Mouse (Mus musculus): ENCODE results near the gene Prdm16.

The Prdm16 gene

GRCm38 (mm10) chr4:154371542-154372247 is 265.0 kb downstream of the Prdm16 start:
- no peak for DNase-seq

DNA sequence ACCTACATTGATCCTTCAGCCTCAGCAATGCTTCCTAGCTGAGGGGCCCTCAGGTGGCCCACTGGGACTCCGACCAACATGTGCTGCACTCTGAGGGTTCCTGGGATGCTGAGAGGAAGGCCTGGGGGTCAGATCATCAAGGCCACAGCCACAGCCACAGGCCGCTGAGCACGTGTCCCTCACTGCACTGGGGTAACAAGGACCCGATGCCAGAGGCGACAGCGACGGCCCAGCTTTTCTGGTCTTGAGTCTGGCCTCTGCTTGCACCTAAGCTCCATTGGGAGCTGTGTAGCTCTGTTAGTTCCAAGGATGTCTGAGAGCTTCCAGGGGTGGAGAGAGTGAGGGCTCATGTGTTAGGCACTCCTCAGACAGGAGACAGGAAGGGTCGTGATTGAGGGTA is 265.8 kb downstream of the Prdm16 start:
- DNase-seq = no peak

- DNase-seq = no peak
Observed at GRCm38 (mm10) chr4:154369089-154369488, 267.6 kb downstream of the Prdm16 start.

DNA sequence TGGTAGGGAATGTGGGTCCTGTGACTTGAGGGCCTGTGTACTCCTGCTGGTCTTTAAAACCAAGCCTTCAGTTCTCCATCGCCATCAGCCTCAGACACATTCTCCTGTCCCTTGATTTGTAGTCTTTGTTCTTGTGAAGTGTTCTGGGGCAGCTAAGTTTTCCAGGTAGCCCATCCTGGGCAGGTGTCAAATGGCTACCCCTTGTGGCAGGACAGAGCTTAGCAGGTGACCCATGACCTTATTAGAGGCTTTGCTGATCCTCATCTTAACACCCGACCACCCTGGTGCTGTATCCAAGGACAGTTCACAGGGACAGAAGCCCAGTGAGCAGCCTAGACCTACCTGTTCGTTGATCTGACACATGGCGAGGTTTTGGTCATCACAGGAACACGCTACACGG is 269.8 kb downstream of the Prdm16 start:
- DNase-seq = no peak

GRCm38 (mm10) chr4:154364752-154365151 is 271.9 kb downstream of the Prdm16 start:
- DNase-seq = no peak

DNA sequence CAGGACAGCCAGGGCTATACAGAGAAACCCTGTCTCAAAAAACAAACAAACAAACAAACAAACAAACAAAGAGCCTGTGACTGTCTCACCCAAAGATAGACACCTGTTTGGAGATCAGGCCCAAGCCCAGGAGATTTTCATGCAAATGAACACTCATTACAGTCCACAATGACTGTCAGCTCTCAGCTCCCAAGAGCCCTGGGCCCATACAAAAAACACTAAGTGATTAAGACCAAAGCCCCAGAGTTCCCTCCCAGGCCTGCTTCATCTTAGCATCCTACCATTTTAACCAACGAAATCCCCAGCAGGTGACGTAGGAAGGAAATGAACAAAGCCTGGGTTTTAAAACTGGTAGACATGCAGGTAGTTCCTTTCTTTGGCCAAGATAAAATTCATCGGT is 275.8 kb downstream of the Prdm16 start:
- no peak for DNase-seq

GRCm38 (mm10) chr4:154360441-154360840 is 276.2 kb downstream of the Prdm16 start:
- no peak for DNase-seq

DNA sequence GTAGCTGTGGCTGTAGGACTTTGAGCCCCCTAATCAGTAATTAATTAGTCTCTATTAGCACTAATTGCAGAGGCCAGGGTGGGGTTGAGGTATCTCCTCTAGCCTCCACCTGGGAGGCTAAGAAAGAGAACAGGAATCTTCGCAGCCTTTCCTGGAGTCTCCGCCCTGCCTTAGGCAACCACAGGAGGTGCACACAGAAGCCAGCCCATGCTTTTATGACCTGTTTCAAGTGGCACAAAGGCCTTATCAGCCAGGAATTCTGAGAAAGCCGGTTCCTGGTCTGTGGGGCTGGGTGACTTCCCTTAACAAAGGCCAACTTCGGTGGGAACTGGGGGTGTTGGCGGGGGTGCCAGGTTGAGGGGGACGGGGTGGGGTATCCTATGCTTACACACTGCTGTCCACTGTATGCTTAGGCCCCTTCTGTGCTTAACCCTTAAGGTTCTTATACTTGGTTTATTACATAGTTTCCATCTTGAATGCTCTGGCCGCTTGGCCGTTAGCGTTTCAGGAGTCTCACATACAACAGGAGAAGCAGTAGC is 276.8 kb downstream of the Prdm16 start:
- DNase-seq = no peak

DNA sequence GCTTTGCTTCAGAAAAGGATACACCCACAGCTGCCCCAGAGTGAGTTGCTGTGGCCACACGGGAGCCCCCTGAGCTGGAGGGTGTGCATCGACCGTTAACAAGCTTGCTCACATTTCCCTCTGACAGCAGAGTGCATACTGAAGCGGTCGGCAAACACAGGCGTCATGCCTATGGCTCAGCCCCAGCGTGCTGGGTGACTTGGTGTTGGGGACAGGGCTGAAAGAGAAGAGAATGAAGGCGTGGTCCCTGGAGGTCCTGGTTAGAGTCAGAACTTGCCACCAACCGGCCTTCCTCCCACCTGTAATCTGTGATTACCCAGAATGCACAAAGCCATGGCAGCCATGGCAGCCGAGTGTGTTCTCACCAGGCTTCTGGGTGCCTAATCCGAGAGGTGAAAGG is 277.9 kb downstream of the Prdm16 start:
- DNase-seq = no peak

- no peak for DNase-seq
Observed at GRCm38 (mm10) chr4:154358370-154358769, 278.3 kb downstream of the Prdm16 start.

GRCm38 (mm10) chr4:154355408-154355807 is 281.3 kb downstream of the Prdm16 start:
- DNase-seq = no peak

DNA sequence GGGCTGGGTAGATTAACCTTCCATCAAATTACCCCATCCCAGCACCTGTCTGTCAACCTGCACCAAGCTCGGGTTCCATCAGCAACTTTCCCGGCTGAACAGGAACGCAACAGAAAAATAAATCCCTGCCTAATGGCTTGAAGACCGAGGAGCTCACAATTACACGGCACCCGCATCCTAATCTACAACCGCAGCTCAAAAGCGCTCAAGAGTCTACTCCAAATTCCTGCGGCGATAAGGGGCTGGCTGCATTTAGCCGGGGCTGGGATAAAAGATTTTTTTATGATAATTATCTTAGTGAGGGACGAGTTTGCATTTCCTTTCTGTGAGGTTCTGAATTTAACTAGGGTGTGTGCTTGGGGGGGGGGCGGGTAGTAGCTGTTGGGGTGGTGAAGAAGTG is 284.4 kb downstream of the Prdm16 start:
- no peak for DNase-seq

DNA sequence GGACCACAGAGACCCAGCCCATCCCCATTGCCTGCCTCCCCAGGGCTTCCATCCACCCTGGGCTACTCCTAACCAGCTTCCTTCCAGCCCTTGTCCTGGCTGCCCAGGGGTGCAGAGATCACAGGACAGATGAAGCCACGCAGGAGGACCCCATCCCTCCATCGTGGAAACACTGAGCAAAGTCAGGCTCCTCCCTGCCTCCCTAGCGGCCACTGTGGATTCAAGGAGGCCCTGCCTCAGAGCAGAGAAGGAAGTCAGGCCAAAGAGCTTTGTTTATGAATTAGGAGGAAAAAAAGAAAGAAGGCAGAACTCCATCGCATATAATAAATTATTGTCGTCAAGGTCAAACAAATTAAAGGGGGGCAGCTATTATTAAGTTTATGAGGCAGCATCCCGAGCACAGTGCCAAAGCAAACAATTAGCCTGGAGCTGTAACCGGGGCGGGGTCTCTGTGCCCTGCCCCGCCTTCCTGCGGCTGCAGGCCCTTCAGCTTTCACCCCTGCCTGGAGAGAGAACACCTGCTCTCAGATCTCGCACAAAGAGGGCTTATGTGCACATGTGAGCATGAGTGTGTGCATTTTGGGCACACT is 288.4 kb downstream of the Prdm16 start:
- no peak for DNase-seq

GRCm38 (mm10) chr4:154346731-154347522 is 289.7 kb downstream of the Prdm16 start:
- DNase-seq = no peak

GRCm38 (mm10) chr4:154336650-154337049 is 300.0 kb downstream of the Prdm16 start:
- DNase-seq = no peak

DNA sequence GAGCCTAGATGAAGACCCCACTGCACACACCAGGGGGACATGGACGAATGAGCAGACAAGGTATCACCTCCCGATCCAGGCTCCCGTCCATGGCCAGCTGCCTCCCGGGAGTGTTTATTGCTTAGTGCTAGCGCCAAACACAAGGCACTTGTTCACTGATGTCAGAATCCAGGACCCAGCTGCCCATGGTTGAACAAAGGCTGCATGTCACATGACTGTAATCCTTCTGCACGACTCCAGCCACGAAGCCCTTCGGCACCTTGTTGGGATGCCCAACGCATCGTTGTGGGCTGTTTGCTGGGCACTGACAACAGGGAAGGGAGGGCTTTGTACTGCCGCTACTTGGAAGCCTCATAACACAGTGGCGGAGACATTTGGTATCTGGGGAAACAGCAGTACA is 300.9 kb downstream of the Prdm16 start, which contains the start of gene B230104I21Rik:
Gene B230104I21Rik, plus strand, starts transcription at position 367 of the 400 bp plus-strand sequence.
- DNase-seq = peak; percentile 10

DNA sequence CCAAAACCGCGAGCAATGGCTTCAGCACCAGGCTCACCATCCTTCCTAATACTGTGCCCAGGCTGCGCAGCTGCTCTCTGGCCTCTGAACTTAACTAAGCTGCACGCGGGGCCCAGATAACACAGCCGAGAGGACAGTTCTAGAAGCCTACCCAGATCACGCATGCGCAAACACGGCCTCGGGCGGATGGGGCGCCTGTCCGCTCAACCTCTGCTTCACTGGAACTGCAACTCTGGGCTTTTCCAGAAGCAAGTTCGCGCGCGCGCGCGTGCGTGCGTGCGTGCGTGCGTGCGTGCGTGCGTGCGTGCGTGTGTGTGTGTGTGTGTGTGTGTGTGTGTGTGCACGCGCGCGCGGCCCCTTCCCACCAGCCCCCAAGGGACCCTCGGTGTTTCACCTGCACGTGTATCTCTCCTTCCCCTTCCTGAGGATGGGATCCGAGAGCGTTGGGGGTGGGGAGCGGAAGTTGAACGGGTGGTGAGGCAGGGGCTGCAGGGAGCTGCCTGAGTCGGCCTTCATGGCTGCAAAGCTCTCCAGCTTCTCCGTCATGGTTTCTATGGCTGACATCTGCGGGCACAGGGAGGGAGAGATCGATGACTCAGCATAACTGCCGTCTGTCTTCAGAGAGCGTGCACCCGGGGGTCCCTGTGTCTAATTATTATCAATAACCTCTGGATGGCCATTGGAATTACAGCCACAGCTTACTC is 301.8 kb downstream of the Prdm16 start:
- peak; percentile 45 for DNase-seq

DNA sequence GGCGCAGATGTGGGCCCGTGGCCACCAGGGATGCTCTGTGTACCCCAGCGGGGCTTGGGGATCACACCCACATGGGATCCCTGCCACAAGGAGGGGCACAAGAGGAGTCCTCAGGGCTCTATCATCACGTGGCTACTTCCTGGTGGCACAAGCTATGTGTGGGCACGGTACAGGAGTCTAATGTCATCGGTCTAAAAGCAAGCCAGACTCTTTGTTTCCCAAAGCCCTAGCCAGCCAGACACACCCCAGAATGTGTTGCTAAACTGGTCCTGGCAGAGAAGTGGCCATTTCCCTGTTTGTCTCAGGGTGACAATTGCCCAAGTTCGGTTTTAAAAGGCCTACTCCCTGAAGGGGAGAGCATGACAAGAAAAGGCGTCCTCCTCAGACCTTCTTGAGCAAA is 303.4 kb downstream of the Prdm16 start:
- DNase-seq = no peak

GRCm38 (mm10) chr4:154331271-154331670 is 305.4 kb downstream of the Prdm16 start:
- no peak for DNase-seq

DNA sequence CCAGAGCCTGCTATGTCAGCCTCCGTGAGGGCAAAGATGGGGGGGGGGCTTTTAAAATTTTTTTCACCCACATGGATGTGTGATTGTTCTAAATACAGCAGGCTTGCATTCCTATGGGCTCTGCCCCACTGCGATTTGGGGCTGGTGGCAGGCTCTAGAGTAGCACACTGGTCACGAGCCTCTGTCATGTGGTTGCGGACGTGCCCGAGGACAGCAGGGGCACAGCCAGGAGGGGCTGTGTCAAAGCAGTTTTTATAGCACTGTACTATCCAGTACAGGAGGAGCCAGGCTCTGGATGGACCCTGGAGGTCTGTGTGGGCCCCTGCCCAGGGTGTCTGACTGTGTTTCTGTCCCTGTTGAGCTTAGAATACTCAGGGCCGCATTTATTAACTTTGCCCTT is 306.7 kb downstream of the Prdm16 start:
- DNase-seq = no peak

DNA sequence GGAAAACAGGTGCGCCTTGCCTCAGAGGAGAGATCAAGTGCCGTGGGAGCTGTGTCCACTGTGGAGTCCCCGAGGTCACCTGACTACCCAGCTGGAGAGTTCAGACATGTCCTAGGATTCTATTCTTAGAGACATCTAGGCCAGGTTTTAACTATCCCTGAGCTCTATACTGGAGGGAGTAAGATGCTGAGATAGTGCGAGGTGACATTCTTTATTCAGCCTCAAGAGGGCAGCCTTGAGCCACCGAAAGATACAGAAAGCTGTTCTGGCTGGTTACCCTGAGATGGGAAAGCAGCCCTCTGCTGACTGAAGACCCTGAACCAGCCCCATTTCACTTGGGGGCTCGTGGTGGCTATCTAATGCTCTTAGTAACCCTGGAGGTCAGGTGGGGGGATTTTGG is 307.8 kb downstream of the Prdm16 start:
- DNase-seq = peak; percentile 38

GRCm38 (mm10) chr4:154328431-154328830 is 308.2 kb downstream of the Prdm16 start:
- DNase-seq = no peak

GRCm38 (mm10) chr4:154325410-154325809 is 311.3 kb downstream of the Prdm16 start:
- DNase-seq = no peak

Data from cerebellum, adult 9-11 months (tissue).